Mouse (Mus musculus) lung, adult 2 months (tissue): ENCODE data around the gene Acpp. TPM values are rescaled to one million over a fixed set of nuclear protein-coding genes. Genes with fewer than 3 reads are reported as not detected.

Source experiments
- DNase-seq: peaks from one replicate; pipeline ENCODE4 v3.0.0; 2022
- H3K4me1 ChIP-seq: fragments of 200-500 bp; 2 replicates; pipeline ENCODE4 v1.6.1; 2011; ENCODE audit warnings: low read length; ENCODE audit not compliant: control insufficient read depth, insufficient read depth
- H3K4me3 ChIP-seq: fragments of 200-500 bp; replicated peaks from 2 replicates; pipeline ENCODE3; 2011; ENCODE audit warnings: low read depth, mild to moderate bottlenecking, control low read depth, low read length; ENCODE audit errors: extremely low read depth
- CTCF ChIP-seq: fragments of 200-500 bp; IDR thresholded peaks from 2 replicates; pipeline ENCODE4 v1.5.1; 2011; ENCODE audit warnings: mild to moderate bottlenecking, low read length, control low read depth; ENCODE audit not compliant: insufficient read depth
- POLR2A ChIP-seq: fragments of 200-500 bp; IDR thresholded peaks from 2 replicates; pipeline ENCODE4 v1.6.1; 2011; ENCODE audit warnings: low read depth, mild to moderate bottlenecking, control low read depth, low read length, borderline replicate concordance; ENCODE audit errors: extremely low read depth
- WGBS: fragments of 180-500 bp; shearing (Covaris S2); methylation state at CpG from one replicate; pipeline ENCODE4 v1.1.7; 2018; 5-methylcytosine and 5-hydroxymethylcytosine counted together
- polyA plus RNA-seq: library from polyadenylated mRNA; depleted of rRNA; stranded (reverse); fragments of >200 nt; gene quantifications from 2 replicates; pipeline ENCODE4 v1.2.3, GENCODE M21; 2012

Acpp gene
- polyA plus RNA-seq, 1 experiment: 4.4 TPM

DNA sequence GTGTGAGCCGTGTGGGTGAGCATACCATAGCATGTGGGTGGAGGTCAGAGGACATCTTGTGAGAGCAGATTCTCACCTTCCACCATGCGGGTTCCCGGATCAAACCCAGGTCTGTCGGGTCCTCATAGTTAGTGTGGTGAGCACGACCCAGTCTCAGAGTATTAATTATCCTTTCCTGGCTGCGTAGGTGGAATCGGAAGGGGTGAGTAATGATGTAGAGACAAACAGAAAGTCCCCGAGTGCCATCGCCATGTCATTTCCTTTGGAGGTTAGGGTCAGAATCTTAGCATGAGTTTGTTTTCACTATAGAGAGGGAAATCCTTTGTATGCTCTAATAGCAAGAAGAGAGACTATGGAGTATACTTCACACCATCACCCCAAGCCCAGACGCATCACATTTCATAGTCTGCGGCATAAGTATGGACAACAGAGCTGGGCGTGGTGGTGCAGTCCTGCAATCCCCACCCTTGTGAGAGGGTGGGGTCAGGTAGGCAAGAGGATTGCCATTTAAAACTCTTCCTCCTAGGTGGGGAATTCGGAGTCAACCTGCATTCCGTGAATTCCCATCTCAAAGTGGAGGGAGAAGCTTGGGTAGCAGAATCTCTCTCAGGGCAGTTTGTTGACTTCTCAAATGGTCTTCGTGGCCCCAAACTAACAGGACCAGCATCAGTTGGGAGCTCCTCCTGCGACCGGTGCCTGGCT lies 62.3 kb downstream of the Acpp start:
- DNase-seq: no peak
- TF ChIP-seq POLR2A: no peak
- TF ChIP-seq CTCF: no peak
- Histone ChIP-seq H3K4me1 (no peaks in the 10 kb centered on the region), H3K4me3 (no peak overlapping the region)
- WGBS: 64% methylated on average over 17 of the region's 17 CpGs

DNA sequence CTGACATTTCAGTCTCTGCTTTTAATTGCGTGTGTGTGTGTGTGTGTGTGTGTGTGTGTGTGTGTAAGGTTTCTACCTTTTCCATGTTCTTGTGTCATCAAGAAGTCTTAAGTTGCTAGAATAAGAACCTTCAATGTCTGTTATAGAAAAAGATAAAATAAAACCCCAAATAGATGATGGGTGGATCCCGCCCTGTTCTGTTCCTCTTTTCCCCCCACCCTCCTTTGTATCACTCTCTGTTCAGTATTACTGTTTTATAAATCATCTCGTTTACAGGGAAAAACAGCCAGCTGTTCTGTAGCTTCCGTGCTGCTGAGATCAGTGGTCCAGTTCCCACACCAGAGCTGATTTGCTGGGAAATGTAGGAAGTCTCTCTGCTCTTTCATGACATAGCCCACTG lies 65.5 kb downstream of the Acpp start:
- no peak for TF ChIP-seq CTCF
- no peak for TF ChIP-seq POLR2A
- no peak for DNase-seq
- Histone ChIP-seq H3K4me1 (no peaks in the 10 kb centered on the region), H3K4me3 (no peak overlapping the region)
- 64% methylated on average over 4 of the region's 4 CpGs for WGBS

DNA sequence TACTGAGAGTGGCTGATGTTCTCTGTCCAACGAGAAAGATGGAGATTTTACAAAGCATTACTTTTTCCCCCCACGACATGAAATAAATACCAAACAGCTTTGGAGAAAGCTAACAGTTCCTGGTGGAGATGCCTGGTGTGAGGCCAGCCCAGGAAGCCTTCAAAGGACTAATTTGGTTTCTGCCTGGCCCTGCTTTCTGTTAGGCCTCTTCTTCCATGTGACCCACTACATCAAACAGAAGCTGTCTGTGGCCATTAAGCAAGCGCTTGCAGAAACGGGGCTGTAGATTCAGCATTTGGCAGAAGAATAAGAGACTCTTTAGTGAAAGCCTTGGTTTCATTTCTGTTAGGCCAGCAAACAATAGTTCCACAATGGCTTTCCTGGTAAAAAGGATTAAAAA lies 65.9 kb downstream of the Acpp start:
- H3K4me3 ChIP-seq: no peak overlapping the region
- no peak for DNase-seq
- TF ChIP-seq POLR2A (no peak), CTCF (no peak)
- H3K4me1 ChIP-seq: no peaks in the 10 kb centered on the region
- 68% methylated on average over 4 of the region's 4 CpGs for WGBS

DNA sequence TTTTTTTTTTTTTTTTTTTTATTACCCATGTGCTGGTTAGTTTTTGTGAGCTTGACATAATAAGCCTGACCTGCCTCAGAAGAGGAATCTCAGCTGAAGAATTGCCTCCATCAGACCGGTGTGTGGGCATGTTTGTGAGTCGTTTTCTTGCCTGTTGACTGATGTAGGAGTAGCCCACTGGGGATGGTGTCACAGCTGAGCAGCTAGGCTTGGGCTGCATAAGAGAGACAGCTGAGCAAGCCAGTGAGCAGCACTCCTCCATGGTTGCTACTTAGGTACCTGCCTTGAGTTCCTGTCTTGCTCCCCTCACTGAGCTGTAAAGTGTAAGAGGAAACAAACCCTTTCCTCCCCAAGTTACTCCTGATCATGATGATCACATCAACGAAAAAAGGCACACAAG lies 67.6 kb downstream of the Acpp start:
- 66% methylated on average over 3 of the region's 3 CpGs for WGBS
- TF ChIP-seq CTCF: no peak
- no peak for TF ChIP-seq POLR2A
- no peaks in the 10 kb centered on the region for H3K4me1 ChIP-seq
- no peak overlapping the region for H3K4me3 ChIP-seq
- DNase-seq: no peak

DNA sequence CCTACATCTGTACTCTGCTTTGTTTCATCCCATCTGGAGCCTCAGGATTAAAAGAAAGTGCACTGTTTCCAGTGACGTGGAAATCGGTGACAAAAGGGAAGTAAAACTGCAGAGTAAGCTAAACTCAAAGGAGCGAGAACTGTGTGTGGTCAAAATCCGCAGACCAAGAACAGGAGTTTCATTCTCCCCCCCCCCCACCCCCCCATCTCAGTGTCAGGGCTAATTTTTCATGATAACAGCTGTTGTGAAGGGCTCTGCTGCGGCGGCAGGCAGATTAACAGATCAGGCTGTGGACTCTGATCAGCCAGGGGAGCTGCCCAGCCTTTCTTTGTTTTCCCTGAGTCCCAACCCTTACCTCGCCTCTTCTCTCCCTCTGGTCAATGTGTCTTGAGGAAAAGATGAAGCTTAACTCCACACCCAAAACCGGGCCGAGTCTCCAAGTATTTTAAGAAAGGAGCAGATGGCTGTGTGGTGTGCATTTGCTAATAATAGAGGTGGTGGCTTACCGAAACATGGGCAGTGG lies 68.1 kb downstream of the Acpp start:
- no peak for DNase-seq
- Histone ChIP-seq H3K4me1 (no peaks in the 10 kb centered on the region), H3K4me3 (no peak overlapping the region)
- 33% methylated on average over 10 of the region's 10 CpGs for WGBS
- TF ChIP-seq CTCF: no peak
- TF ChIP-seq POLR2A: no peak

DNA sequence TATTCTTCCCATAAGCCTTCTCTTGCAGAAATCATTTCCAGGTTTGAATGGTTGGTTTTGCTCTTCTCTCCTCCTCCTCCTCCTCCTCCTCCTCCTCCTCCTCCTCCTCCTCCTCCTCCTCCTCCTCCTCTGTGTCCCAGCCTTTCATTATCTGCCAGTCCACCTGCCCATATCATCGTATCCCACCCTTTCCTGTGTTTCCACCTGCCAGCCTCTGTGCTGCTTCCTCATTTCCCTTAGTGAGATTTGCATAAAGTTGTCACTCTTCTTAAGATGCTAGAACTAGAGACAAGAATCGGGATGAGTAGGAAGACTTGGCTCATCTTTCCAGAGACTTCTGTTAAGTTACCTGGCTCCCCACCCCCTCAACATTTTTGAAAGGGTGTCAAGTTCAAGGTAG lies 73.0 kb downstream of the Acpp start:
- TF ChIP-seq CTCF (no peak), POLR2A (no peak)
- DNase-seq: no peak
- no peak overlapping the region for H3K4me3 ChIP-seq
- peaks cover 2% of the 10 kb centered on the region; the same call in 1 of the 2 replicates for H3K4me1 ChIP-seq
- 79% methylated on average over 2 of the region's 2 CpGs for WGBS

DNA sequence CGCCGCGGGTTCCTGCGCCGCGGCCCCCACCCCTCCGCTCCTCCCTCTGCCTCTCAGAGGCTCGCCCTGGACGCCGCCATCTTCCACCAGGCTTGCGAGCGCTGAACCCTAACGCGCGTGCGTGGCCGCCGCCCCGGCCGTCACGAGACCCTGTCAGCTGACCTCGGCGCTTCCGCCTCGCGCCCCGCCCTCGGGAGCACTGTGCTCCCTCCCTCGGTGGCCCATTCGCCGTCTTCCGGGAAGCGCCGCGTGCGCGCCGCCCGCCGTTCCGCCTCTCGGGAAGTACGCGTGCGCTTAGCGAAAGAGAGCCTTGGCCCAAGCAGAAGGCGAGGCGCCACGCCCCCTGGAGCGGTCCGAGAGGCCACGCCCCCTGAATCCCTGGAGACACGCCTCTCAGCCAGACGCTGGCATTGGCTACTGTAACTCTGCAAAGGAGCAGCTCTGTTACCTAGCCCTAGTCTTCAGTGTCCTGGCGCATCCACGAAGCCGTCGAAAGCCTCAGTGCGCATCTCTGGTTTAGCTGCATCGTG lies 74.7 kb downstream of the Acpp start, which contains the start of gene Dnajc13:
Gene Dnajc13, minus strand, starts transcription at position 108 of the 530 bp plus-strand sequence.
- no peak for TF ChIP-seq CTCF
- peak; percentile 71; the same call in 1 of the 2 replicates for TF ChIP-seq POLR2A
- Histone ChIP-seq H3K4me1 (peaks cover 2% of the 10 kb centered on the region; the same call in 1 of the 2 replicates), H3K4me3 (peak within 1 kb of the TSS; percentile 64)
- 1% methylated on average over 55 of the region's 60 CpGs for WGBS
- peak; percentile 98 for DNase-seq

DNA sequence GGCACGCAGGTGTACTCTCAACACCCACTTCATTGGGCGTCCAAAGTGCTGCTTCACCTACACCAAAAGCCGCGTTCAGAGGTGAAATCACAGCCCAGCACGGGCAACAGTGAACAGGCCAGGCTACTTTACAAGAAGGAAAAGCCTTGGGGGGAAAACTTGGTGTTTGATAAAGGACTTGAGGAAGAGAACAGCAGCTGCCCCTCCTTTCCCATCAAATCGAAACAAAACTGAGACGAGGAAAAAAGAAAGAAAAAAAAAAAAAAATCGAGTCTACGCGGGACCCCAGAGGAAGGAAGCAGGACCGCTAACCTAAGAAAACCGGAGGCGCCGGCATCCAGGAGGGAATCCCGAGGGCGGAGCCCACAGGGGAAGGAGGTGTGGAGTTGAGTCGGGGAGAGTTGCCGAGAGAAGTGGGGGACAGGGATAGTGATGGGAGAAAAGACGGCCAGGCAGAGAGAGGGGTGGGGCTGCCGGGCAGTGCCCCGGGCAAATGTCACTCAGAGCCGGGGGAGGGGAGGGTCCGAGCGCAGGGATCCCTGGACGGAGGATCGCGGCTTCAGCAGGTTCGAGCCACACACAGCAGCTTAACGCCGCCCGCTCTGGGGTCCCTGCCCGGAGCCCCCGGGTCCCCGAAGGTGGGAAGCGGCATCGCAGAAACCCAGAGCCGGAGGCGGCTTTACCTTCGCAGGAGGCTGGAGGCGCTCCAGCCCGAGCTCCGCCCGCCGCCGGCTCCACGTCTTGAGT lies 75.4 kb downstream of the Acpp start:
- Histone ChIP-seq H3K4me3 (peak overlapping the region; percentile 64), H3K4me1 (peaks cover 2% of the 10 kb centered on the region; the same call in 1 of the 2 replicates)
- under 1% methylated on average over 46 of the region's 46 CpGs for WGBS
- DNase-seq: no peak
- TF ChIP-seq POLR2A (no peak), CTCF (no peak)

DNA sequence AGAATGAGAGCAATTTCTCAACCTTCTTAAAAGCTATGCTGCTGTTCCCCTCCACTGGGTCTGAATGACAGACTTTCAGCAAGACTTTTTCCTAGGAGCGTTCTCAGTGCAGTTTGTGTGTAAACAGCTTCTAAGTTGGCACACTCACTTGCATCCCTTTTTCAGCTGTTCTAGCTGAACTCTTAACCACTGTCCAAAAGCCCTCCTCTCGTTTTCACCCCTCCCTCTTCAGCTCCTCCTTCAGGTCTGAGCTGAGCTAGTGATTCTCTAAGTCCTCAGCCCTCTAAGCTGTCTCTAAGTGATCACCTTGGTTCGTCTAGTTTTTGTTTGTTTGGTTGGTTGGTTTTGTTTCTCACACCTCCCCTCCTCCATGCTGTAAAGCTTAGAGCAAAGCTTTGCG lies 77.2 kb downstream of the Acpp start:
- Histone ChIP-seq H3K4me3 (no peak overlapping the region), H3K4me1 (peaks cover 2% of the 10 kb centered on the region; the same call in 1 of the 2 replicates)
- no peak for DNase-seq
- WGBS: 39% methylated on average over 4 of the region's 4 CpGs
- no peak for TF ChIP-seq POLR2A
- TF ChIP-seq CTCF: no peak

DNA sequence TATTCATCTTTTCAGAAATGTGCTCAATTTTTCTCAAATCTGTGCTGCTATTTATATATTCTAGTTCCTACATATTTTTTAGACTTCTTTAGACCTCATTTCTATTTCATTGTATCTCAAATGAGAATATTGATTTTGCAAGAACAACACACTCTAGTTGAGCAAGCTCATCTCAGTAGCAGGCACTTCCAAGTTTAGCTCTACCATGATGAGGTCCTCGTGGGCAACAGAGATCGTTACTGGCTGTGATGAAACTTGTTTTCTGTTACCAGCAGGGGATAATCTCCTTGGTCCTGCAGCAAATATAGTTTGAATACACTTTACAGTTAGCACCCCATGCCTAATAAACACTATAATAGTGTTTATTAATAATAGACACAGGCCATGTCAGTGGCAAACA lies 81.5 kb downstream of the Acpp start:
- no peak for TF ChIP-seq POLR2A
- TF ChIP-seq CTCF: no peak
- 61% methylated on average over 2 of the region's 2 CpGs for WGBS
- Histone ChIP-seq H3K4me3 (no peak overlapping the region), H3K4me1 (no peaks in the 10 kb centered on the region; the same call in 1 of the 2 replicates)
- DNase-seq: no peak
